Mouse (Mus musculus): ENCODE measurements around the gene Podn. TPM values are rescaled to one million over a fixed set of nuclear protein-coding genes. Genes with fewer than 3 reads are reported as not detected.
"Not testable (repeated sequence)": the region's sequence is repeated elsewhere in the genome, so short reads cannot be mapped to it uniquely, and the experiment has no call there.

Gene Podn
- total RNA-seq, 2 experiments from 2014 or later, result not detected

- no peak for ATAC-seq (ENCODE audit: poor library complexity, severe bottlenecking)
Measured at GRCm38 (mm10) chr4:108079762-108080161, 16.5 kb downstream of the Podn start.

GRCm38 (mm10) chr4:108079191-108079590, 17.1 kb downstream of the Podn start:
- ATAC-seq (ENCODE audit: poor library complexity, severe bottlenecking), result not testable (repeated sequence)

- no peak for ATAC-seq (ENCODE audit: poor library complexity, severe bottlenecking)
Measured at GRCm38 (mm10) chr4:108077224-108077955, 18.9 kb downstream of the Podn start.

- peak; percentile 26; the same call in 1 of the 2 replicates for ATAC-seq (ENCODE audit: poor library complexity, severe bottlenecking)
Measured at GRCm38 (mm10) chr4:108074204-108074823, 21.9 kb downstream of the Podn start.

GRCm38 (mm10) chr4:108072086-108072485, 24.2 kb downstream of the Podn start:
- ATAC-seq (ENCODE audit: poor library complexity, severe bottlenecking), result no peak

GRCm38 (mm10) chr4:108071235-108071901, 24.9 kb downstream of the Podn start:
- ATAC-seq (ENCODE audit: poor library complexity, severe bottlenecking), result peak; percentile 98

- no peak for ATAC-seq (ENCODE audit: poor library complexity, severe bottlenecking)
Measured at GRCm38 (mm10) chr4:108070723-108071122, 25.5 kb downstream of the Podn start.

- no peak for ATAC-seq (ENCODE audit: poor library complexity, severe bottlenecking)
Measured at GRCm38 (mm10) chr4:108070286-108070685, 26.0 kb downstream of the Podn start.

- no peak for ATAC-seq (ENCODE audit: poor library complexity, severe bottlenecking)
Measured at GRCm38 (mm10) chr4:108068081-108068480, 28.2 kb downstream of the Podn start.

- peak; percentile 38; the same call in 1 of the 2 replicates for ATAC-seq (ENCODE audit: poor library complexity, severe bottlenecking)
Measured at GRCm38 (mm10) chr4:108067261-108067660, 29.0 kb downstream of the Podn start.

- ATAC-seq (ENCODE audit: poor library complexity, severe bottlenecking), result no peak
Measured at GRCm38 (mm10) chr4:108066569-108066968, 29.7 kb downstream of the Podn start.

- peak; percentile 74; the same call in 1 of the 2 replicates for ATAC-seq (ENCODE audit: poor library complexity, severe bottlenecking)
Measured at GRCm38 (mm10) chr4:108065176-108065844, 30.9 kb downstream of the Podn start.

GRCm38 (mm10) chr4:108063616-108064015, 32.6 kb downstream of the Podn start:
- no peak for ATAC-seq (ENCODE audit: poor library complexity, severe bottlenecking)

- ATAC-seq (ENCODE audit: poor library complexity, severe bottlenecking), result no peak
Measured at GRCm38 (mm10) chr4:108062524-108062923, 33.7 kb downstream of the Podn start.

- ATAC-seq (ENCODE audit: poor library complexity, severe bottlenecking), result no peak
Measured at GRCm38 (mm10) chr4:108060774-108061173, 35.5 kb downstream of the Podn start.

GRCm38 (mm10) chr4:108059601-108060379, 36.5 kb downstream of the Podn start:
- peak; percentile 68 for ATAC-seq (ENCODE audit: poor library complexity, severe bottlenecking)

- no peak; the same call in 1 of the 2 replicates for ATAC-seq (ENCODE audit: poor library complexity, severe bottlenecking)
Measured at GRCm38 (mm10) chr4:108058166-108058565, 38.1 kb downstream of the Podn start.

GRCm38 (mm10) chr4:108057247-108057646, 39.0 kb downstream of the Podn start:
- ATAC-seq (ENCODE audit: poor library complexity, severe bottlenecking), result no peak

GRCm38 (mm10) chr4:108055873-108056272, 40.4 kb downstream of the Podn start:
- no peak for ATAC-seq (ENCODE audit: poor library complexity, severe bottlenecking)

GRCm38 (mm10) chr4:108052673-108053072, 43.6 kb downstream of the Podn start:
- ATAC-seq (ENCODE audit: poor library complexity, severe bottlenecking), result no peak
